10 mouse cellular contexts compared by ENCODE assay signal in the genomic region with DNA sequence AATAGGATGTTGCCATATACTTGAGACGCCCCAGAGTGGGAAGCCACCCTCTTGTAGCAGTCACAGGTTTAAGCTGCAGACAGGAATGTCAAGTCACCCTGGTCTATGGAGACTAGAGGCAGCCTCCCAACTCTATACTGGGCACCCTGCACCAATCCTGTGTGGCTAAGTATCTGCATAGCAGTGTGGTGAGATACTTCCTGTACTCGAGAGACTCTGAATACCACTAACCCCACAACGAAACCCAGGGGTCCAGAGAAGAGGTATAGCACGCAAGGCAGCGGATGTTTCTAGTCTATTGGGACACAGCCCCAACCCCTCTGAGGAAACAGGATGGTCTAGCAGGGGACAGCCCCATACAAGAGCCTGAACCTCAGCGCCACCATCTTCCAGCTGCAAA. TPM values are rescaled to one million over a fixed set of nuclear protein-coding genes. Genes with fewer than 3 reads are reported as not detected.
DNase-seq lines count a peak whose midpoint lies in the region; ATAC-seq and TF ChIP-seq lines count a peak whose summit lies in the region.
"Had no signal": no experiment of that assay in that cellular context is flagged by ENCODE, and none has a peak within 500 bp of the region (broad histone marks: within the 10 kb centered on the region; RNA-seq: fewer than 3 reads in every experiment).

No protein-coding gene starts in this region.

- no peak for DNase-seq in kidney, postnatal 36 days
- no peak for DNase-seq in embryonic facial prominence, embryonic 11.5 days (ENCODE audit: low spot score)
- no peak for DNase-seq in adrenal gland, postnatal 25 days
- DNase-seq in cerebellum, adult 2 months: no peak
- DNase-seq: cerebellum, postnatal 36 days had no signal

- H3K27ac ChIP-seq in kidney, embryonic 16.5 days (ENCODE audit: low read length): peak overlapping the region; percentile 90
- H3K27ac ChIP-seq in embryonic facial prominence, embryonic 11.5 days (replicated peaks; ENCODE audit: low read depth, low read length): peak overlapping the region; percentile 72; the same call in 1 of the 2 replicates
- no peak overlapping the region for H3K27ac ChIP-seq in cerebellum, adult 2 months (ENCODE audit: insufficient read depth, low read length)
- H3K27ac ChIP-seq in forebrain, embryonic 15.5 days (replicated peaks): no peak overlapping the region
- H3K27ac ChIP-seq: liver, embryonic 14.5 days had no signal

- TF ChIP-seq CTCF in cerebellum, adult 2 months (IDR thresholded peaks at IDR 0.05; ENCODE audit: borderline replicate concordance, insufficient read depth, low read depth, low read length): no peak

- H3K4me2 ChIP-seq in kidney, embryonic 16.5 days (replicated peaks; ENCODE audit: low read depth, low read length): no peak overlapping the region
- H3K4me2 ChIP-seq in embryonic facial prominence, embryonic 11.5 days (ENCODE audit: low read depth, low read length): no peak overlapping the region
- no peak overlapping the region for H3K4me2 ChIP-seq in forebrain, embryonic 15.5 days (replicated peaks)

- H3K9me3 ChIP-seq in kidney, embryonic 16.5 days (ENCODE audit: low read length): no peaks in the 10 kb centered on the region
- H3K9me3 ChIP-seq in embryonic facial prominence, embryonic 11.5 days (replicated peaks; ENCODE audit: control insufficient read depth, low read length): no peaks in the 10 kb centered on the region
- H3K9me3 ChIP-seq in forebrain, embryonic 15.5 days: no peaks in the 10 kb centered on the region

- WGBS in kidney, embryonic 16.5 days: 72% methylated on average over 6 of the region's 6 CpGs
- WGBS in embryonic facial prominence, embryonic 11.5 days: 61% methylated on average over 6 of the region's 6 CpGs
- 77% methylated on average over 6 of the region's 6 CpGs for WGBS in cerebellum, adult 2 months
- 80% methylated on average over 6 of the region's 6 CpGs for WGBS in forebrain, embryonic 15.5 days

- ATAC-seq in kidney, embryonic 16.5 days (ENCODE audit: low FRiP score, low TSS enrichment): no peak
- peak; percentile 65 for ATAC-seq in CD4-positive, CD25-positive, alpha-beta regulatory T cell, adult 4 months
- ATAC-seq in embryonic facial prominence, embryonic 11.5 days (replicated peaks; ENCODE audit: insufficient number of reproducible peaks, low FRiP score, low TSS enrichment, low read depth): no peak
- peak; percentile 61 for ATAC-seq in megakaryocyte, adult 5-6 weeks (ENCODE audit: poor library complexity, severe bottlenecking)
- ATAC-seq in forebrain, embryonic 15.5 days (replicated peaks): no peak

- peaks cover 3% of the 10 kb centered on the region; the same call in 1 of the 2 replicates for H3K27me3 ChIP-seq in kidney, embryonic 16.5 days (ENCODE audit: insufficient read depth, low read length)
- no peaks in the 10 kb centered on the region for H3K27me3 ChIP-seq in embryonic facial prominence, embryonic 11.5 days (ENCODE audit: control insufficient read depth, insufficient read depth, low read length)
- no peaks in the 10 kb centered on the region for H3K27me3 ChIP-seq in cerebellum, adult 2 months (ENCODE audit: control insufficient read depth, insufficient read depth, low read length)
- peaks cover 9% of the 10 kb centered on the region for H3K27me3 ChIP-seq in forebrain, embryonic 15.5 days

- TF ChIP-seq POLR2A in cerebellum, adult 2 months (IDR thresholded peaks at IDR 0.05; ENCODE audit: borderline replicate concordance, insufficient read depth, low read length): no peak

- no peak overlapping the region for H3K4me3 ChIP-seq in kidney, embryonic 16.5 days (ENCODE audit: low read length)
- H3K4me3 ChIP-seq in embryonic facial prominence, embryonic 11.5 days (ENCODE audit: low read depth, low read length): no peak overlapping the region
- no peak overlapping the region for H3K4me3 ChIP-seq in cerebellum, adult 2 months (replicated peaks; ENCODE audit: insufficient read depth, low read depth, low read length)
- H3K4me3 ChIP-seq in forebrain, embryonic 15.5 days: no peak overlapping the region

- H3K9ac ChIP-seq in kidney, embryonic 16.5 days (replicated peaks; ENCODE audit: low read length): 0 out of 2 replicates have a peak overlapping the region, but pooled peaks have one; percentile 29
- H3K9ac ChIP-seq in embryonic facial prominence, embryonic 11.5 days (replicated peaks; ENCODE audit: low read length): no peak overlapping the region; the same call in 1 of the 2 replicates
- H3K9ac ChIP-seq in forebrain, embryonic 15.5 days (replicated peaks): no peak overlapping the region
- H3K9ac ChIP-seq: liver, embryonic 14.5 days had no signal

- H3K4me1 ChIP-seq in kidney, embryonic 16.5 days (ENCODE audit: insufficient read depth, low read length): peaks cover 90% of the 10 kb centered on the region
- H3K4me1 ChIP-seq in embryonic facial prominence, embryonic 11.5 days (ENCODE audit: control insufficient read depth, insufficient read depth, low read length): peaks cover 26% of the 10 kb centered on the region
- H3K4me1 ChIP-seq in cerebellum, adult 2 months (ENCODE audit: control insufficient read depth, insufficient read depth, low read length): peaks cover 71% of the 10 kb centered on the region
- peaks cover 19% of the 10 kb centered on the region for H3K4me1 ChIP-seq in forebrain, embryonic 15.5 days

- no peaks in the 10 kb centered on the region for H3K36me3 ChIP-seq in kidney, embryonic 16.5 days (ENCODE audit: insufficient read depth, low read length)
- H3K36me3 ChIP-seq in embryonic facial prominence, embryonic 11.5 days (replicated peaks; ENCODE audit: control insufficient read depth, insufficient read depth, low read depth, low read length): no peaks in the 10 kb centered on the region
- H3K36me3 ChIP-seq in forebrain, embryonic 15.5 days: no peaks in the 10 kb centered on the region

RNA-seq across cellular contexts. Expression of a gene that starts 22.9 kb away (rescaled TPM):
- polyA plus RNA-seq in kidney, embryonic 16.5 days (2015; fragmentation: Nextera tagmentation; extraction: Ambion mirVana): 10.4 and 10.5 TPM in 2 replicates
- not detected for polyA plus RNA-seq in CD4-positive, CD25-positive, alpha-beta regulatory T cell, adult 4 months (2017; shearing (Covaris generic))
- 4.0 and 4.7 TPM in 2 replicates for polyA plus RNA-seq in embryonic facial prominence, embryonic 11.5 days (2014; fragmentation: Nextera tagmentation; extraction: Ambion mirVana)
- not detected in 2 replicates for total RNA-seq in megakaryocyte, adult 5-6 weeks (2015)
- 0.07 and 0.08 TPM in 2 replicates for total RNA-seq in megakaryocyte, adult 5-6 weeks (2017)
- total RNA-seq in adrenal gland, postnatal 25 days (2021): 5.5 and 8.0 TPM in 2 replicates
- polyA plus RNA-seq in cerebellum, adult 2 months (2012; rRNA removed): 44.4 and 44.8 TPM in 2 replicates
- 2.8 and 3.0 TPM in 2 replicates for polyA plus RNA-seq in forebrain, embryonic 15.5 days (2015; fragmentation: Nextera tagmentation; extraction: Ambion mirVana)

RNA-seq across cellular contexts. Expression of a gene that starts 55.9 kb away (rescaled TPM):
- 14.0 and 14.5 TPM in 2 replicates for polyA plus RNA-seq in kidney, embryonic 16.5 days (2015; fragmentation: Nextera tagmentation; extraction: Ambion mirVana)
- polyA plus RNA-seq in CD4-positive, CD25-positive, alpha-beta regulatory T cell, adult 4 months (2017; shearing (Covaris generic)): 10 to 100 TPM; 16.5 to 37.5 TPM
- polyA plus RNA-seq in embryonic facial prominence, embryonic 11.5 days (2014; fragmentation: Nextera tagmentation; extraction: Ambion mirVana): 7.0 and 8.2 TPM in 2 replicates
- total RNA-seq in megakaryocyte, adult 5-6 weeks (2015): 74.1 and 81.6 TPM in 2 replicates
- 25.5 and 32.2 TPM in 2 replicates for total RNA-seq in megakaryocyte, adult 5-6 weeks (2017)
- total RNA-seq in adrenal gland, postnatal 25 days (2021): 24.8 and 42.0 TPM in 2 replicates
- polyA plus RNA-seq in cerebellum, adult 2 months (2012; rRNA removed): 9.6 and 9.9 TPM in 2 replicates
- 13.2 and 13.9 TPM in 2 replicates for polyA plus RNA-seq in forebrain, embryonic 15.5 days (2015; fragmentation: Nextera tagmentation; extraction: Ambion mirVana)

Comparison
In these comparisons a context has a peak if more than half of its experiments do, and no peak if none do; other contexts are left out.
1. ATAC-seq: peak in CD4-positive, CD25-positive, alpha-beta regulatory T cell, adult 4 months (single experiment) and megakaryocyte, adult 5-6 weeks (single experiment); none in kidney, embryonic 16.5 days (single experiment), embryonic facial prominence, embryonic 11.5 days (single experiment) and forebrain, embryonic 15.5 days (single experiment).
2. H3K27ac ChIP-seq: peak in kidney, embryonic 16.5 days (single experiment) and embryonic facial prominence, embryonic 11.5 days (single experiment); none in cerebellum, adult 2 months (single experiment) and forebrain, embryonic 15.5 days (single experiment).